Mouse (Mus musculus) stomach, adult 2 months (tissue): Measurements from ENCODE around the gene B830017H08Rik. TPM values are rescaled to one million over a fixed set of nuclear protein-coding genes. Genes with fewer than 3 reads are reported as not detected.

Experiments
- polyA plus RNA-seq: library from polyadenylated mRNA; depleted of rRNA; stranded (reverse); fragments of >200 nt; gene quantifications from 2 replicates; pipeline ENCODE4 v1.2.3, GENCODE M21; 2012; rRNA removed

The B830017H08Rik gene
- 0.04 TPM in 1 of 2 replicates, not detected in the other for polyA plus RNA-seq

GRCm38 (mm10) chr16:17832821-17833220 is at the start of gene B830017H08Rik:
B830017H08Rik (plus strand) TSS chr16:17833121.

GRCm38 (mm10) chr16:17796971-17797811 is 35.7 kb upstream of the B830017H08Rik start, which contains the start of gene Scarf2:
Scarf2 (plus strand) TSS chr16:17797282.

GRCm38 (mm10) chr16:17838051-17838450 is 5.1 kb downstream of the B830017H08Rik start, which contains the start of gene Car15:
Car15 (minus strand) TSS chr16:17838364.

Other genes with a start within 250 kb of the B830017H08Rik start
- gene Slc7a4, start 249.9 kb upstream of the B830017H08Rik start, polyA plus RNA-seq: 18.1 and 22.4 TPM in 2 replicates
- gene Smpd4, start 213.8 kb upstream of the B830017H08Rik start, polyA plus RNA-seq: 19.6 and 21.7 TPM in 2 replicates
- gene Ccdc74a, start 186.7 kb upstream of the B830017H08Rik start, polyA plus RNA-seq: 0.24 and 0.73 TPM in 2 replicates
- gene Med15, start 100.2 kb upstream of the B830017H08Rik start, polyA plus RNA-seq: 55.4 and 63.7 TPM in 2 replicates
- 29.5 and 32.8 TPM in 2 replicates for gene Klhl22, start 73.5 kb upstream of the B830017H08Rik start, polyA plus RNA-seq
- 25.6 and 36.5 TPM in 2 replicates for gene Scarf2, start 35.8 kb upstream of the B830017H08Rik start, polyA plus RNA-seq
- gene Car15, start 5.2 kb downstream of the B830017H08Rik start, polyA plus RNA-seq: 9.3 and 11.1 TPM in 2 replicates
- gene Gm20518, start 58.5 kb downstream of the B830017H08Rik start, polyA plus RNA-seq: 0.75 and 1.1 TPM in 2 replicates
- gene Tssk1, start 61.1 kb downstream of the B830017H08Rik start, polyA plus RNA-seq: 0.02 and 0.05 TPM in 2 replicates
- gene Dgcr2, start 65.4 kb downstream of the B830017H08Rik start, polyA plus RNA-seq: 75.6 and 87.2 TPM in 2 replicates
- gene Tssk2, start 65.5 kb downstream of the B830017H08Rik start, polyA plus RNA-seq: not detected in 2 replicates
- 9.9 and 10.7 TPM in 2 replicates for gene Ess2, start 78.2 kb downstream of the B830017H08Rik start, polyA plus RNA-seq
- 1.9 and 3.6 TPM in 2 replicates for gene Gsc2, start 81.9 kb downstream of the B830017H08Rik start, polyA plus RNA-seq
- gene Slc25a1, start 95.1 kb downstream of the B830017H08Rik start, polyA plus RNA-seq: 211 and 252 TPM in 2 replicates
- not detected in 2 replicates for gene Vpreb2, start 147.3 kb downstream of the B830017H08Rik start, polyA plus RNA-seq
- gene Dgcr6, start 219.7 kb downstream of the B830017H08Rik start, polyA plus RNA-seq: 32.9 and 53.4 TPM in 2 replicates